Mouse (Mus musculus) ES-E14 (cell line): ENCODE results near the gene Lrrc26. TPM values are rescaled to one million over a fixed set of nuclear protein-coding genes. Genes with fewer than 3 reads are reported as not detected.
A peak's percentile ranks its signal among the peaks of the same experiment; 100 is the strongest.

Experiments
- DNase-seq: peaks from one replicate; pipeline ENCODE4 v3.0.0-alpha.2; 2013; ENCODE audit warnings: low read depth, low spot score
- H3K27ac ChIP-seq: 2 replicates; pipeline ENCODE4 v1.5.1; 2012; ENCODE audit warnings: low read depth, mild to moderate bottlenecking, low read length, moderate library complexity, mixed read lengths; ENCODE audit not compliant: poor library complexity, insufficient read depth, severe bottlenecking
- H3K36me3 ChIP-seq: 2 replicates; pipeline ENCODE4 v1.6.1; 2012; ENCODE audit warnings: mild to moderate bottlenecking, low read length, moderate library complexity, mixed read lengths; ENCODE audit not compliant: control insufficient read depth, poor library complexity, insufficient read depth, severe bottlenecking
- H3K4me1 ChIP-seq, 2 experiments: fragments of 150-350 bp in 1 of 2; sonication (generic) in 1 of 2; 2 replicates each; pipeline ENCODE4 v1.6.1; 2012; ENCODE audit warnings: low read length in 2 of 2, mild to moderate bottlenecking in 1 of 2, mixed read lengths in 1 of 2; ENCODE audit not compliant: control insufficient read depth in 2 of 2, insufficient read depth in 2 of 2, poor library complexity in 1 of 2
- H3K4me3 ChIP-seq, 2 experiments: fragments of 150-350 bp in 1 of 2; sonication (generic) in 1 of 2; 2 replicates each; pipeline ENCODE4 v1.5.1; 2012; ENCODE audit warnings: low read length in 2 of 2, low read depth in 1 of 2, mild to moderate bottlenecking in 1 of 2, mixed read lengths in 1 of 2; ENCODE audit not compliant: insufficient read depth in 1 of 2, poor library complexity in 1 of 2, severe bottlenecking in 1 of 2
- H3K9ac ChIP-seq: 2 replicates; pipeline ENCODE4 v1.6.1; 2012; ENCODE audit warnings: low read depth, mild to moderate bottlenecking, low read length, mixed read lengths; ENCODE audit not compliant: poor library complexity, insufficient read depth, severe bottlenecking
- H3K9me3 ChIP-seq: fragments of 150-350 bp; sonication (generic); 2 replicates; pipeline ENCODE4 v1.6.1; 2012; ENCODE audit warnings: low read depth, mild to moderate bottlenecking, low read length; ENCODE audit not compliant: control insufficient read depth, insufficient read depth
- CHD2 ChIP-seq: IDR thresholded peaks from 2 replicates; pipeline ENCODE4 v1.6.1; 2014; ENCODE audit warnings: mild to moderate bottlenecking, low read depth, low read length, inconsistent platforms
- HCFC1 ChIP-seq: IDR thresholded peaks from 2 replicates; pipeline ENCODE4 v1.6.1; 2012; ENCODE audit warnings: low read length, inconsistent platforms, borderline replicate concordance; ENCODE audit not compliant: insufficient read depth
- MAFK ChIP-seq: IDR thresholded peaks from 2 replicates; pipeline ENCODE4 v1.6.1; 2014; ENCODE audit warnings: mild to moderate bottlenecking, low read depth, low read length, inconsistent platforms; ENCODE audit not compliant: insufficient read depth
- ZC3H11A ChIP-seq: IDR thresholded peaks from 2 replicates; pipeline ENCODE4 v1.6.1; 2012; ENCODE audit warnings: low read depth, mild to moderate bottlenecking, inconsistent platforms, low read length, borderline replicate concordance
- ZNF384 ChIP-seq: IDR thresholded peaks from 2 replicates; pipeline ENCODE4 v1.6.1; 2012; ENCODE audit warnings: low read depth, low read length, inconsistent platforms
- in situ Hi-C, 2 experiments: fragments of 600-800 bp; cut with MboI; formaldehyde crosslinking; loops; one replicate each; pipeline ENCODE4 v1.15.1; 2025; ENCODE audit warnings: low sequenced_read_pairs in 2 of 2, inconsistent platforms in 1 of 2; ENCODE audit not compliant: unreplicated experiment in 2 of 2
- total RNA-seq: library from RNA; depleted of rRNA; stranded (reverse); fragments of 300-350 nt; gene quantifications from 2 replicates; pipeline ENCODE4 v1.2.3, GENCODE M21; 2012

Gene Lrrc26
- total RNA-seq, 1 experiment: not detected

GRCm38 (mm10) chr2:25242101-25242506 is 47.6 kb upstream of the Lrrc26 start, which contains the start of the genes Rnf208 and Cysrt1:
Gene Rnf208 (plus strand): TSS chr2:25242255.
Gene Cysrt1 (minus strand): TSS chr2:25242452.
- peak within 1 kb of the TSS; percentile 78 to 83 for H3K4me3 ChIP-seq
- TF ChIP-seq HCFC1 (no peak), ZC3H11A (no peak), ZNF384 (no peak), MAFK (no peak), CHD2 (no peak)
- H3K4me1 ChIP-seq: peaks cover 8 to 30% of the 10 kb centered on the region in 2 experiments; a peak in 3 of 4 replicates
- peaks cover 7% of the 10 kb centered on the region; the same call in 1 of the 2 replicates for H3K36me3 ChIP-seq
- H3K9me3 ChIP-seq: no peaks in the 10 kb centered on the region
- in situ Hi-C loops: no loop called here
- peak within 1 kb of the TSS; percentile 82 for H3K9ac ChIP-seq
- DNase-seq: no peak
- no peak within 1 kb of the TSS; the same call in 1 of the 2 replicates for H3K27ac ChIP-seq

- Histone ChIP-seq H3K4me3 (no peak overlapping the region), H3K36me3 (peaks cover 19% of the 10 kb centered on the region), H3K4me1 (peaks cover 8 to 23% of the 10 kb centered on the region in 2 experiments; a peak in 3 of 4 replicates), H3K27ac (no peak overlapping the region), H3K9ac (no peak overlapping the region), H3K9me3 (no peaks in the 10 kb centered on the region)
- no peak for DNase-seq
- no peak for TF ChIP-seq MAFK
- no peak for TF ChIP-seq HCFC1
- no peak for TF ChIP-seq ZNF384
- TF ChIP-seq ZC3H11A: no peak
- no peak for TF ChIP-seq CHD2
- in situ Hi-C loops: no loop called here
Measured at GRCm38 (mm10) chr2:25243342-25243741, 46.4 kb upstream of the Lrrc26 start.

- Histone ChIP-seq H3K36me3 (peaks cover 25% of the 10 kb centered on the region), H3K9me3 (no peaks in the 10 kb centered on the region), H3K4me1 (peaks cover 8 to 21% of the 10 kb centered on the region in 2 experiments; a peak in 3 of 4 replicates), H3K9ac (no peak overlapping the region), H3K27ac (no peak overlapping the region), H3K4me3 (no peak overlapping the region)
- in situ Hi-C loops: no loop called here
- DNase-seq: no peak
- TF ChIP-seq CHD2 (no peak), MAFK (no peak), ZNF384 (no peak), HCFC1 (no peak), ZC3H11A (no peak)
Measured at GRCm38 (mm10) chr2:25244144-25244543, 45.6 kb upstream of the Lrrc26 start.

GRCm38 (mm10) chr2:25246183-25247072 is 43.3 kb upstream of the Lrrc26 start, which contains the start of gene AL732309.1:
Gene AL732309.1 (minus strand): TSS chr2:25246863.
- H3K9me3 ChIP-seq: no peaks in the 10 kb centered on the region
- H3K36me3 ChIP-seq: peaks cover 43% of the 10 kb centered on the region
- H3K9ac ChIP-seq: no peak within 1 kb of the TSS
- H3K4me1 ChIP-seq: peaks cover 2 to 13% of the 10 kb centered on the region in 2 experiments; a peak in 3 of 4 replicates
- H3K27ac ChIP-seq: no peak within 1 kb of the TSS
- TF ChIP-seq CHD2 (no peak), ZC3H11A (no peak), ZNF384 (no peak), MAFK (no peak), HCFC1 (no peak)
- no peak for DNase-seq
- no peak within 1 kb of the TSS for H3K4me3 ChIP-seq
- in situ Hi-C loops: no loop called here
